Mouse (Mus musculus) monocyte, adult 5-6 weeks (primary cell): ENCODE results near the gene Gm3336. TPM values are rescaled to one million over a fixed set of nuclear protein-coding genes. Genes with fewer than 3 reads are reported as not detected.

ENCODE experiments used
- ATAC-seq: fragments of 153-309, 156-312 bp; replicated peaks from 2 replicates; pipeline ENCODE4 v1.8.0; 2017; ENCODE audit warnings: mild to moderate bottlenecking; ENCODE audit not compliant: low TSS enrichment, insufficient number of reproducible peaks, severe bottlenecking, poor library complexity, low FRiP score
- total RNA-seq: library from RNA; stranded (forward); fragments of 200-1000, 200-491, 200-594 nt; gene quantifications from 3 replicates; pipeline ENCODE4 v1.2.3, GENCODE M21; 2017

Gm3336 gene
- total RNA-seq, 1 experiment from 2014 or later = not detected

GRCm38 (mm10) chr8:70691727-70692231 lies 26.6 kb upstream of the Gm3336 start:
- no peak for ATAC-seq

DNA sequence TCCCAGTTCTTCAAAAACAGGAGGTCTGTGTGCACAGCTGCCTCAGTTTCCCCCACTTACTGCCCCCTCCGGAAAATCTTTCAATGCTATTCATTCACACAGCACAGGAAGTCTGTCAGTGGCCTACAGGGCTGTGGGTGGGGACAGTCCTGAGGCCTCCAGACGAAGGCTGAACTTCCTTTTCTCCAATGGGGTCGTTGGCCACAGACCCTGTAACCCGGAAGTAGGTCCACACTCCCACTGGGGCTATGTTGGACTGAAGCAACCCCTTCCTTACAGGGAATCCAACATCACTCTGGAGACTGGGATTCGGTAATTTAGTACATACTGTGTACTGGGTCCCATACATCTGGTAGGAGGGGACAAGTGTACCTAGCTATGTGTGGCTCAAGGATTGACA lies 24.7 kb upstream of the Gm3336 start:
- ATAC-seq = no peak

- peak; percentile 14; the same call in 1 of the 2 replicates for ATAC-seq
Observed at GRCm38 (mm10) chr8:70695318-70696018, 22.9 kb upstream of the Gm3336 start.

GRCm38 (mm10) chr8:70696019-70696885 lies 22.1 kb upstream of the Gm3336 start:
- no peak for ATAC-seq

DNA sequence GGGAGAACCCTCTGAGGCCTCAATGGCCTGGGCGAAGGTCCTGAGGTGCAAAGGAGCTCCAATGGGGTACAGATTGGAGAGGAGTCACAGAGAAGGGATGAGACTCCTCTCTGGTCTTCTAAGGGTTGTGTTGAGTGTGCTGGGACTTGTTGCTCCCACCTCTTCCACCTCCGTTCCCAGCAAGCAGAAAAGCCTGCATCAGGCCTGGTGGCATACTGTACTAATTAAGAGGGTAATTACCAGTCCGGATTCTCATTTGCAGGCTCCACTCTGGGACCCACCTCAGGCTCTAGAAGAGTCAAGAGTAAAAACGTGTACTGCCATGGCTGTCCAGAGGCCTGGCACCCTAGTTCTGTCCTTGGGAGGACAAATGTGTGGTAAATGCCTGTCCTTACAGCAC lies 21.4 kb upstream of the Gm3336 start:
- ATAC-seq = no peak

- ATAC-seq = no peak
Observed at GRCm38 (mm10) chr8:70697366-70698250, 20.7 kb upstream of the Gm3336 start.

DNA sequence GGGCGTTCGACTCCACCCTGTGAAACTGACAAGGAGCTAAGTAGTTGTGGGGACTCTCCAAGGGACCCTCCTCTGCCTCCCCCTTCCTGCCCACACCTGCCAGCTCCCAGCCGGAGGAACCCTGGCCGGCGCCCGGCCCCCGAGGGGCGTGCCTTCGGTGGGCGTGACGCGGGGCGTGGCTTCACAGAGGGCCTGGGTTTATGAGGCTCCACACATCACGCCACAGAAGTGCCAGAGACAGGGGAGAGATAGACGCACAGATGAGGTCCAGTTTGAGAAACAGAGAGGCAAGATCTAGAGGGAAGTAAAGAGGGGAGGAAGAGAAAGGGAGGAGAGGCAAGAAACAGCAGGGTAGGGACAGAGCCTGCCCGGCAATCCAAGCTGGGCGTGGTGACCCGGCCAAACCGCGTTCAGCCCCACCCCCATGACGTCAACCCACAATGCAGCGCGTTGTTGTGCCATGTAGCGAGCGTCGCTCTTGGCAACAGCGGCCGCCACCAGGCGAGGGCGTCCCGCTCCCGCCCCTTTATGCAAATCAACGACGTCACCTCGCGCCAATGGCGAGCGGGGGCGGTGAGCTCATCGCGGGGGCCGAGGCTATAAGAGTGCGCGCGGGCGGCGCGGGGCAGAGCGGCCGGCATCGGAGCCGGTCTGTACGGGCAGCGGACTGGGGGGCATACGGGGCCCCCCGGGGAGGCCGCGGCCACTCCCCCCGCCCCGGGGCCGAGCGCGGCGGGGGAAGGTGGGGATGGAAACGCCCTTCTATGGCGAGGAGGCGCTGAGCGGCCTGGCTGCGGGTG lies 19.8 kb upstream of the Gm3336 start, which contains the start of gene Jund:
Gene Jund, plus strand, starts transcription at position 640 of the 800 bp plus-strand sequence.
- peak; percentile 74 for ATAC-seq

- ATAC-seq = no peak
Observed at GRCm38 (mm10) chr8:70699116-70699833, 19.1 kb upstream of the Gm3336 start.

- no peak for ATAC-seq
Observed at GRCm38 (mm10) chr8:70699834-70700554, 18.3 kb upstream of the Gm3336 start.

DNA sequence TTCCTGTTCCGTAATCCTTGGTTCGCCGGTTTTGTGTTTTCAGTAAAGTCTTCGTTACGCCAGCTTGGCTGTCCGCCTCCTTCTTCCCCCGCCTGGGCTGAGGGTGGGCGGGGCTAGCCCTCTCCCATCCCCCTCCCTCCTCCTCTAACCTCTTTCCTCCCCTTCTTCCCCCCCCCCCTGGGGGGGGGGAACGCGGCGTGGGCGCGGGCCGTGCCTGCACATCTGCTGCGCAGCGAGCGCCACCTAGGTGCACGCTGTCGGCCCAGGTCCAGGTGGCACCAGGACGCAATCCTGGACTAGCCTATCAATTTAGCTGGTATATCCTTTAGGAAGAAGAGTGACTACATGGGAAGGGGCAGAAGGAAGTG lies 17.8 kb upstream of the Gm3336 start:
- 0 out of 2 replicates have a peak, but pooled peaks have one; percentile 7 for ATAC-seq

GRCm38 (mm10) chr8:70701048-70701981 lies 17.0 kb upstream of the Gm3336 start:
- no peak for ATAC-seq

GRCm38 (mm10) chr8:70701982-70702841 lies 16.1 kb upstream of the Gm3336 start:
- ATAC-seq = no peak

DNA sequence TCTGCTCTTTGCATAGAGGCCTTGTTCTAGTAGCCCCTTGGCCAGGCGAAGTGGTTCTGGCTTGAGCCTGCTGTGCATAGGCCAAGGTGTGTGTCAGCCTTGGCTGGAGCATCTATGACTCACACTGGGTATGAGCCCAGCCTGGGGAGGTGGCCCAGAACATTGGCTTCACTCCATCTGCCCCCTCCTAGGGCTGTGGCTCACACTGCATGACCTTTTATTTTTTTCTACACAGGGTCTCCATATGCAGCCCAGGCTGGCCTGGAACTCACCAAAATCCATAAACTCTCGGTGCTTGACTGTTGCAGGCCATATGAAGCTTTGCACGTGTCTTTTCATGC lies 15.5 kb upstream of the Gm3336 start:
- ATAC-seq = no peak

DNA sequence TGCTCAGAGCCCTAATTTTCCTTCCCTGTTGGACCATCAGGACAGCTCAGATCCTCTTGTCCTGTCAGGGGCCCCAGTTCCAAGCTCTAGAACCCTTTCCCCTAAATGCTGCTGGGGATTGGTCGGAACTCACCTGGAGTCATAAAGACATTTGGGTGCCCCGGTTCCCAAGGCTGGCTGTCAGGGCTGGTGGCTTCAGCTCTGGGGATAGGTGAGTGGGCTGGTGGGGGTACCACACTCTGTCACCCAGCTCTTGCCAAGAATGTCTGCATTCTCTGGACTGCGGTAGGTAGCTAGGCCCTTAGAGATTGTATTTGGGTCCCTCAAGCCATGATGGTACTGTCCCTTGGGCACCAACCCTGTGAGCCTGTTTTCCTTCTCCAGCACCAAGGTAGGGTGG lies 15.1 kb upstream of the Gm3336 start, which contains the start of gene Iqcn:
Gene Iqcn, plus strand, starts transcription at position 171 of the 400 bp plus-strand sequence.
- ATAC-seq = no peak

DNA sequence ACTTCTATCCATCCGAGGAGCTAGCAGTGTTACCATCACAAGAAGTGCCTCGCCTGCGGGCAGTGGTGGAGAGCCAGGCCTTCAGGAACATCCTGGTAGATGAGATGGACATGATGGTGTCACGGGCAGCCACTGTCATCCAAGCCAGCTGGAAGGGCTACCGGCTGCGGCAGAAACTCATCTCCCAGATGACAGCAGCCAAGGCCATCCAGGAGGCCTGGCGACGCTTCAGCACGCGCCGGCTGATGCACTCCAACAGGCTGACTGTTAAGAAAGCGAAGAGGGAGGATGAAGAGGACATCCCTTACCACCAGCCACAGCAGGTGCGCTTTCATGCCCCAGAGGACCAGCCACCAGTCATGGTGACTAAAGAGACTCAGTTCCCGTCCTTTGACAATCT lies 10.1 kb upstream of the Gm3336 start:
- no peak for ATAC-seq
